Mouse (Mus musculus) heart, embryonic 11.5 days (tissue): ENCODE measurements around the gene Oxct1. TPM values are rescaled to one million over a fixed set of nuclear protein-coding genes. Genes with fewer than 3 reads are reported as not detected.

Experiments
- ATAC-seq: fragments of 200-750 bp; cut with Nextera tagmentation; replicated peaks from 2 replicates; pipeline ENCODE4 v1.8.0; 2017; ENCODE audit warnings: moderate library complexity; ENCODE audit not compliant: insufficient number of reproducible peaks, low FRiP score, low TSS enrichment
- H3K27ac ChIP-seq: fragments of 300-500 bp; sonication (generic); 2 replicates; pipeline ENCODE4 v1.5.1; 2014; ENCODE audit warnings: mild to moderate bottlenecking, low read depth, low read length
- H3K27me3 ChIP-seq: fragments of 300-500 bp; sonication (generic); 2 replicates; pipeline ENCODE4 v1.6.1; 2014; ENCODE audit warnings: mild to moderate bottlenecking, low read length, mixed read lengths; ENCODE audit not compliant: control insufficient read depth, insufficient read depth
- H3K36me3 ChIP-seq: fragments of 300-500 bp; sonication (generic); 2 replicates; pipeline ENCODE4 v1.6.1; 2014; ENCODE audit warnings: mild to moderate bottlenecking, low read length, moderate library complexity, mixed read lengths; ENCODE audit not compliant: control insufficient read depth, insufficient read depth
- H3K4me1 ChIP-seq: fragments of 300-500 bp; sonication (generic); 2 replicates; pipeline ENCODE4 v1.6.1; 2014; ENCODE audit warnings: low read length; ENCODE audit not compliant: control insufficient read depth, insufficient read depth
- H3K4me2 ChIP-seq: fragments of 300-500 bp; sonication (generic); 2 replicates; pipeline ENCODE4 v1.6.1; 2014; ENCODE audit warnings: mild to moderate bottlenecking, moderate library complexity
- H3K4me3 ChIP-seq: fragments of 300-500 bp; sonication (generic); 2 replicates; pipeline ENCODE4 v1.5.1; 2014; ENCODE audit warnings: low read depth, low read length
- H3K9ac ChIP-seq: fragments of 300-500 bp; sonication (generic); 2 replicates; pipeline ENCODE4 v1.6.1; 2014; ENCODE audit warnings: mild to moderate bottlenecking, low read depth, low read length, moderate library complexity
- H3K9me3 ChIP-seq: fragments of 300-500 bp; sonication (generic); replicated peaks from 2 replicates; pipeline ENCODE4 v1.6.1; 2016; ENCODE audit warnings: low read length; ENCODE audit not compliant: control insufficient read depth
- WGBS: fragments of 180-500 bp; shearing (Covaris S2); extraction: QIAGEN DNeasy Blood & Tissue Kit; methylation state at CpG from one replicate; pipeline ENCODE4 v1.1.7; 2014; ENCODE audit not compliant: insufficient replicate concordance; 5-methylcytosine and 5-hydroxymethylcytosine counted together
- polyA plus RNA-seq: library from polyadenylated mRNA; unstranded; fragments of >200 nt; fragmentation: Nextera tagmentation; extraction: Ambion mirVana; gene quantifications from 2 replicates; pipeline ENCODE4 v1.2.1, GENCODE M21; 2014

The Oxct1 gene
- polyA plus RNA-seq, 1 experiment from 2014 or later = 282 TPM

- Histone ChIP-seq H3K27me3 (no peaks in the 10 kb centered on the region), H3K27ac (no peak overlapping the region)
- WGBS = 81% methylated on average over 10 of the region's 10 CpGs
Observed at GRCm38 (mm10) chr15:4085600-4086384, 59.6 kb downstream of the Oxct1 start.

GRCm38 (mm10) chr15:4087446-4087845 is 61.3 kb downstream of the Oxct1 start:
- no peak overlapping the region for H3K4me3 ChIP-seq
- H3K4me1 ChIP-seq = no peaks in the 10 kb centered on the region
- no peak overlapping the region for H3K9ac ChIP-seq
- H3K4me2 ChIP-seq = no peak overlapping the region
- no peaks in the 10 kb centered on the region for H3K27me3 ChIP-seq
- 0 out of 2 replicates have a peak, but pooled peaks cover 2% of the 10 kb centered on the region for H3K36me3 ChIP-seq
- H3K9me3 ChIP-seq = no peaks in the 10 kb centered on the region
- ATAC-seq = no peak
- WGBS = 77% methylated on average over 4 of the region's 4 CpGs
- no peak overlapping the region for H3K27ac ChIP-seq

More at GRCm38 (mm10) chr15:4085600-4086384, 59.6 kb downstream of the Oxct1 start:
- H3K36me3 ChIP-seq = no peaks in the 10 kb centered on the region
- no peak overlapping the region for H3K9ac ChIP-seq
- no peak overlapping the region for H3K4me3 ChIP-seq
- H3K4me2 ChIP-seq = no peak overlapping the region
- ATAC-seq = no peak
- H3K4me1 ChIP-seq = no peaks in the 10 kb centered on the region
- no peaks in the 10 kb centered on the region for H3K9me3 ChIP-seq

GRCm38 (mm10) chr15:4087914-4088313 is 61.7 kb downstream of the Oxct1 start:
- Histone ChIP-seq H3K4me2 (no peak overlapping the region), H3K4me1 (no peaks in the 10 kb centered on the region), H3K27ac (no peak overlapping the region), H3K36me3 (0 out of 2 replicates have a peak, but pooled peaks cover 2% of the 10 kb centered on the region), H3K27me3 (no peaks in the 10 kb centered on the region), H3K9ac (no peak overlapping the region), H3K4me3 (no peak overlapping the region), H3K9me3 (no peaks in the 10 kb centered on the region)
- ATAC-seq = no peak
- whole genome bisulfite sequencing = 69% methylated on average over 7 of the region's 7 CpGs

- no peak overlapping the region for H3K27ac ChIP-seq
- no peak overlapping the region for H3K4me2 ChIP-seq
- no peak overlapping the region for H3K4me3 ChIP-seq
- WGBS = 80% methylated on average over 3 of the region's 3 CpGs
- no peaks in the 10 kb centered on the region for H3K4me1 ChIP-seq
- ATAC-seq = no peak
- no peak overlapping the region for H3K9ac ChIP-seq
- H3K36me3 ChIP-seq = 0 out of 2 replicates have a peak, but pooled peaks cover 2% of the 10 kb centered on the region
- no peaks in the 10 kb centered on the region for H3K9me3 ChIP-seq
- no peaks in the 10 kb centered on the region for H3K27me3 ChIP-seq
Observed at GRCm38 (mm10) chr15:4090601-4091000, 64.4 kb downstream of the Oxct1 start.

GRCm38 (mm10) chr15:4092586-4092985 is 66.4 kb downstream of the Oxct1 start:
- WGBS = 91% methylated on average over 2 of the region's 2 CpGs
- Histone ChIP-seq H3K9me3 (no peaks in the 10 kb centered on the region), H3K36me3 (0 out of 2 replicates have a peak, but pooled peaks cover 2% of the 10 kb centered on the region), H3K9ac (no peak overlapping the region), H3K4me3 (no peak overlapping the region), H3K4me1 (no peaks in the 10 kb centered on the region), H3K27ac (no peak overlapping the region), H3K4me2 (no peak overlapping the region), H3K27me3 (no peaks in the 10 kb centered on the region)
- ATAC-seq = no peak

- Histone ChIP-seq H3K27me3 (no peaks in the 10 kb centered on the region), H3K9ac (no peak overlapping the region), H3K4me2 (no peak overlapping the region), H3K4me1 (no peaks in the 10 kb centered on the region), H3K9me3 (no peaks in the 10 kb centered on the region), H3K27ac (no peak overlapping the region), H3K36me3 (peaks cover 12% of the 10 kb centered on the region; the same call in 1 of the 2 replicates), H3K4me3 (no peak overlapping the region)
- no peak for ATAC-seq
- 86% methylated on average over 10 of the region's 10 CpGs for WGBS
Observed at GRCm38 (mm10) chr15:4100341-4100921, 74.2 kb downstream of the Oxct1 start.

- Histone ChIP-seq H3K36me3 (peaks cover 12% of the 10 kb centered on the region; the same call in 1 of the 2 replicates), H3K4me3 (no peak overlapping the region), H3K27ac (no peak overlapping the region), H3K4me1 (no peaks in the 10 kb centered on the region), H3K4me2 (no peak overlapping the region), H3K9me3 (no peaks in the 10 kb centered on the region), H3K27me3 (no peaks in the 10 kb centered on the region), H3K9ac (no peak overlapping the region)
- no peak for ATAC-seq
- 80% methylated on average over 10 of the region's 10 CpGs for WGBS
Observed at GRCm38 (mm10) chr15:4101025-4101424, 74.8 kb downstream of the Oxct1 start.

GRCm38 (mm10) chr15:4104319-4104718 is 78.1 kb downstream of the Oxct1 start:
- H3K27ac ChIP-seq = no peak overlapping the region
- no peak overlapping the region for H3K4me2 ChIP-seq
- H3K27me3 ChIP-seq = no peaks in the 10 kb centered on the region
- no peaks in the 10 kb centered on the region for H3K9me3 ChIP-seq
- no peak for ATAC-seq
- no peak overlapping the region for H3K4me3 ChIP-seq
- 70% methylated on average over 12 of the region's 12 CpGs for WGBS
- no peaks in the 10 kb centered on the region for H3K4me1 ChIP-seq
- no peak overlapping the region for H3K9ac ChIP-seq
- H3K36me3 ChIP-seq = peaks cover 12% of the 10 kb centered on the region; the same call in 1 of the 2 replicates
